In the genomic region with DNA sequence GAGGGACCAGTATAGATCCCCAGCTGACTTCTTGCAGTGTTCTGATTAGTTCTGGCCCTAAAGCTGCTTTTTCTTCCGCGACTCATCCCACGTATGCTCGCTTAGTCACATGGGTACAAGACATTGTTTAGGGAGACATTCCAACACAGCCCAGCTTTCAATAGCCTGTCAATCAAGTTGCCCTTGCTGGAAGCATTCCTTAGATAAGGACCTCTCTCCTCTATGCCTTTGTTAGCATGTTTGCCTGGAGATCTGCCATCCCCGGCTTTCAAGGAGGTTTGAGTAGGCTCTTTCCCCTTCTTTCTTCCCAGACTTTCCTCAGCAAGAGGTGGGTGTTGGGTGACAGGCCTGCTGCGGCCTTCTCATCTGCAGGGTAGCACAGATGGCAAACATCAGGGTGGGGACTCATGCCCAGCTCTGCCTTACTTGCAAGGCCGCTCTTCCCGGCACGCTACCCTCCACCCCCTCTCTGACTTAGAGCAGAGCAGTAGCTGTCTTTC, we compare ENCODE assay signal across 8 mouse cellular contexts.
DNase-seq lines count a peak whose midpoint lies in the region; ATAC-seq and TF ChIP-seq lines count a peak whose summit lies in the region.

No protein-coding gene starts in this region.

- H3K4me2 ChIP-seq in heart, embryonic 11.5 days = peak overlapping the region; percentile 49
- H3K4me2 ChIP-seq in lung, postnatal 0 days (replicated peaks; ENCODE audit: low read depth, low read length) = 0 out of 2 replicates have a peak overlapping the region, but pooled peaks have one; percentile 8

- no peak for TF ChIP-seq CTCF in lung, postnatal 0 days (IDR thresholded peaks at IDR 0.05)

- H3K9me3 ChIP-seq in heart, embryonic 11.5 days (replicated peaks; ENCODE audit: control insufficient read depth, low read length) = no peaks in the 10 kb centered on the region
- no peaks in the 10 kb centered on the region for H3K9me3 ChIP-seq in lung, postnatal 0 days (ENCODE audit: low read length)

- no peaks in the 10 kb centered on the region for H3K36me3 ChIP-seq in heart, embryonic 11.5 days (ENCODE audit: control insufficient read depth, insufficient read depth, low read length)
- no peaks in the 10 kb centered on the region for H3K36me3 ChIP-seq in lung, postnatal 0 days (ENCODE audit: insufficient read depth, low read length)

- DNase-seq in 3T3-L1 (ENCODE audit: low read depth, low spot score) (peak; percentile 95), R1 (ENCODE audit: low read depth, low spot score) (peak; percentile 91)
- DNase-seq in lung, postnatal 0 days (ENCODE audit: low spot score) = peak; percentile 94
- DNase-seq in cerebellum, postnatal 25 days = no peak
- DNase-seq in urinary bladder, postnatal 36 days (ENCODE audit: low spot score in 2 of 2) = no peak
- no peak for DNase-seq in cerebellum, postnatal 14 days
- DNase-seq in kidney, adult 18-20 months = no peak

- peak overlapping the region; percentile 93 for H3K27ac ChIP-seq in heart, embryonic 11.5 days (ENCODE audit: low read depth, low read length)
- H3K27ac ChIP-seq in lung, postnatal 0 days (ENCODE audit: low read length) = no peak overlapping the region

- WGBS in heart, embryonic 11.5 days (ENCODE audit: insufficient replicate concordance) = 10% methylated on average over 9 of the region's 9 CpGs
- 19% methylated on average over 9 of the region's 9 CpGs for WGBS in lung, postnatal 0 days

- 0 out of 2 replicates have a peak overlapping the region, but pooled peaks have one; percentile 10 for H3K4me3 ChIP-seq in heart, embryonic 11.5 days (ENCODE audit: low read depth, low read length)
- no peak overlapping the region for H3K4me3 ChIP-seq in lung, postnatal 0 days (ENCODE audit: low read depth, low read length)

- ATAC-seq in heart, embryonic 11.5 days (replicated peaks; ENCODE audit: insufficient number of reproducible peaks, low FRiP score, low TSS enrichment) = peak; percentile 82
- peak; percentile 97 for ATAC-seq in lung, postnatal 0 days

- H3K27me3 ChIP-seq in heart, embryonic 11.5 days (ENCODE audit: control insufficient read depth, insufficient read depth, low read length) = no peaks in the 10 kb centered on the region
- no peaks in the 10 kb centered on the region for H3K27me3 ChIP-seq in lung, postnatal 0 days (replicated peaks; ENCODE audit: insufficient read depth, low read length)

- peaks cover 13% of the 10 kb centered on the region for H3K4me1 ChIP-seq in heart, embryonic 11.5 days (ENCODE audit: control insufficient read depth, insufficient read depth, low read length)
- H3K4me1 ChIP-seq in lung, postnatal 0 days (ENCODE audit: insufficient read depth, low read depth, low read length) = no peaks in the 10 kb centered on the region

- TF ChIP-seq EP300 in lung, postnatal 0 days (IDR thresholded peaks at IDR 0.05) = peak; percentile 73; the same call in 1 of the 2 replicates

- H3K9ac ChIP-seq in heart, embryonic 11.5 days (ENCODE audit: low read depth, low read length) = peak overlapping the region; percentile 43; the same call in 1 of the 2 replicates
- H3K9ac ChIP-seq in lung, postnatal 0 days (replicated peaks; ENCODE audit: low read depth) = no peak overlapping the region

Comparison
In these comparisons a context has a peak if more than half of its experiments do, and no peak if none do; other contexts are left out.
1. DNase-seq: peak in 3T3-L1 (single experiment), R1 (single experiment) and lung, postnatal 0 days (single experiment); none in cerebellum, postnatal 25 days (0 of 2), urinary bladder, postnatal 36 days (0 of 2), cerebellum, postnatal 14 days (0 of 2) and kidney, adult 18-20 months (single experiment).